Mouse (Mus musculus) liver (tissue): ENCODE measurements around the gene Tyrobp.

Experiments
- DNase-seq: peaks from one replicate; pipeline ENCODE4 v3.0.0-alpha.2; 2020; ENCODE audit warnings: mixed read lengths

Gene Tyrobp

GRCm38 (mm10) chr7:30413596-30413995 lies at the start of gene Tyrobp:
Gene Tyrobp, plus strand, starts transcription at chr7:30413760.
- no peak for DNase-seq

- DNase-seq: no peak
Observed at GRCm38 (mm10) chr7:30367466-30367865, 46.1 kb upstream of the Tyrobp start.

GRCm38 (mm10) chr7:30373501-30373962 lies 40.0 kb upstream of the Tyrobp start:
- peak; percentile 88 for DNase-seq

GRCm38 (mm10) chr7:30380061-30380460 lies 33.5 kb upstream of the Tyrobp start:
- no peak for DNase-seq

DNA sequence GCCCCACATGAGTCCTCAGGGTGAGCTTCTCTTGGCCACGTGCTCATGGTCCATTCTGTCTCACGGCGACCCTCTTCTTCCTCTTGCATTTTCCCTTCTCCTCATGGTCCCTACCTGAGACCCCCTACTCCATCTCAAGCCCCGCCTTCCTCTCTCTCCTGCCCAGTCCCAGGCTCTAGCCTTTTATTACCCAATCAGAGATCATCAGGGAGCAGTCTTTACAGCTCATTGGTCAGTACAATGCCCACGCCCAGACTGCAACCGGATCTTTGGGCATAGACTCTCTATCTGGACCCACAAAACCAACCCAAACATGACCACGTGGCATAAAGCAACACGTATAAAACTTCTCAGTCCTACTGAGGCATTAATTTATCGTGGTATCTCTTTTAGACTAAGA lies 29.5 kb upstream of the Tyrobp start:
- DNase-seq: no peak

- no peak for DNase-seq
Observed at GRCm38 (mm10) chr7:30392746-30393520, 20.6 kb upstream of the Tyrobp start.

GRCm38 (mm10) chr7:30393631-30394030 lies 19.9 kb upstream of the Tyrobp start:
- DNase-seq: no peak

- peak; percentile 55 for DNase-seq
Observed at GRCm38 (mm10) chr7:30394379-30394778, 19.2 kb upstream of the Tyrobp start.

DNA sequence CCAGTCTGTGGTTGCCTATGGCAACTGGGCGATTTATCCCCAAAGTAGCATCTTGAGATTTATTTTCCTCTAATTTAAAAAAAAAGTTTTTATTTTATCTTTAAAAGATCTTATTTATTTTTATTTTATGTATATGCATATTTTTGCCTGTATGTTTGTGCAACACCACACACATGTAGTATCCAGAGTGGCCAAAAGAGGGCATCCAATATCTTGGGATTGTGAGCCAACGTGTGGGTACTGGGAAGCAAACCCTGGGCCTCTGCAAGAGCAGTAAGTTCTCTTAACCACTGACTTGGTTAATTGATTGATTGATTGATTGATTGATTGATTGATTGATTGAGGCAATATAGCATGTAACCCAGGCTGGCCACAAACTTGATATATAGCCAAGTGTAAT lies 18.7 kb upstream of the Tyrobp start:
- DNase-seq: no peak

DNA sequence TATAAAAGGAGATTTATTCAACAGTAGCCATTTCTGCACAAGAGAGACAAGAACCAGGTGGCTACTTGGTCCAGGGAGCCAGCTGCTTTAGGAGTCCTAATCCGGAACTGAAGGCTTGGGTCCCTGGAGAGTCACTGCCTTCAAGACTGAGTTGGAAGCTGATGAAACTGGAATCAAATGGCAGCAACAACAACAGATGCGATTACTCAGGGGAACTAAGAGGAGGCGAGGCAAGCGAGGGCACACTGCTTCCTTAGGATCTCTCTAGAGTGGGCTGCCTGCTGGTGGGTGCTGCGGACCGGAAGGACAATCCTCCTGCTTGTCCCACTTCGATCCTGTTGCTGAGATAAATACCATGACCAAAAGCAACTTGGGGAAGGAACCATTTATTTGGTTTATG lies 13.9 kb upstream of the Tyrobp start:
- no peak for DNase-seq

- no peak for DNase-seq
Observed at GRCm38 (mm10) chr7:30402343-30402742, 11.2 kb upstream of the Tyrobp start.

DNA sequence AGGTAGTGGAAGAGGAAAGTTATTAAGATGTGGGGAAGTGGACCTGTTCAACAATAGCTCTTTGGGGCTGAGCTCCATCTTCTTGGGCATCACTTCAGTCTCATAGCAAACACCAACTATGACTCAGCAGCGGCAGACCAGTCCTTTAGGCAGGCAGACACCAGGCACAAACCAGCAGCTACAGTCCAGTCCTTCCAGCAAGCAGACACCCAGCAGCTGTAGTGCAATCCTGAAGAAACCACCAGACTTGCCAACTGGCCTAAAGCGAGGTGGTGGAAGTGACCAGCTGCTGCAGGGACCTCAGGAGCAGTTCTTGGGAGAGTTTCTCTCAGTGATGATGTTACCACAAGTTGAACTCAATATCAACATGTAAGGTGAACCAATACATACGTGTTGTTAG lies 4.9 kb upstream of the Tyrobp start:
- DNase-seq: no peak

DNA sequence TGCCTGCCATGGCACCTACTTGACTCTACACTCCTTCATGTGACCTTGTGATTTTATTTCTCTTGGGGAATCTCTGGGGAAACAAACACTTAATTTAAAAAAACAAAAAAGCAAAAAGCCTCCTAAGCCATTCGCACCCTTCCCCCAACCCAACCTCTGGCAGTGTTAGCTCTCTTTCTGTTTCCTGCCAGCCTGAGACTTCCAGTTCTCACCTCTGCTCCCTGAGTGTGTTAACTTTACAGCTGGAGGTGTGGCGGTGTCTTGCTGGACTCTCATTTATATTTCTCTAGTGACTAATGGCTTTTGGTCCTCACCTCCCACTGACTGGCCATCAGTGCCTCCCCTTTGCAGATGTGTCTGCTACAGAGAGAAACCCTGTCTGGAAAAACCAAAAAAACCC lies 3.8 kb upstream of the Tyrobp start:
- DNase-seq: no peak

DNA sequence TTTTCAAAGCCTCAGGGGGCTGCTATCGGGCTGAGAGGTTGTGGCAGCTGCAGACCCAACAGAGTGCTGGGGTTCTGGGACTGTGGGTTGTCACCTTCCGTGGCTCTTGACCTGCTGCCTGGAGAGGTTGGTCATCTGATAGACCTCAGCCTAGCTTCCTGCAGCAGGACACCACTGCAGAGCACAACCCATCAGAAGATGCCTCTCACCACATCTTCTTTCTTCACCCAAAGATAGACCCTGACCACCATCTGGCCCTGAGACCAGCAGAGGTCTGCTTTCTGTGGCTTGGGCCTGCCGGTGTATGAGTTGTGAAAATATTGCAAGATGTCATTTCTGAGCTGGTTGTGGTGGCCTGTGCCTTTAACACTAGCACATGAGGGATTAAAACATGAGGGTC lies 2.5 kb upstream of the Tyrobp start:
- no peak for DNase-seq

DNA sequence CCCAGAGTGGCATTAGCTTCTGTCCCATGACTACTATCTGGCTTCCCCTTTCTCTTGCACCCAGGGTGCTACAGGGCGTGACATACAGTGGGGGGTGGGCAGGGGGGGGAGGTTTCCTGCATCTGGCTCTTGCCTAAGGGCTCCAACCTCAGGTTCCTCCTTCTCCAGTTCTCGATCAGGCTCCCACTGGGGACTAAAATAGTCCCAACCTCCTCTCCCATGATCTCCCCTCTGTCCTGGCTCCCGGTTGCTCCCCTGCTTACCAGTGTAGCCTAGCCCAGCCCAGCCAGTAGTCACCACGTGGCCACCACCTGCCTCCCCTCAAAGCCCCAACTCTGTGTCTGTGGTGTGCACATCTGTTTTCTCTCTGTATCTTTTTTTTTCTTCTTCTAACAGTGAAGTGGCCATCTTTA lies 819 bp upstream of the Tyrobp start:
- peak; percentile 30 for DNase-seq

DNA sequence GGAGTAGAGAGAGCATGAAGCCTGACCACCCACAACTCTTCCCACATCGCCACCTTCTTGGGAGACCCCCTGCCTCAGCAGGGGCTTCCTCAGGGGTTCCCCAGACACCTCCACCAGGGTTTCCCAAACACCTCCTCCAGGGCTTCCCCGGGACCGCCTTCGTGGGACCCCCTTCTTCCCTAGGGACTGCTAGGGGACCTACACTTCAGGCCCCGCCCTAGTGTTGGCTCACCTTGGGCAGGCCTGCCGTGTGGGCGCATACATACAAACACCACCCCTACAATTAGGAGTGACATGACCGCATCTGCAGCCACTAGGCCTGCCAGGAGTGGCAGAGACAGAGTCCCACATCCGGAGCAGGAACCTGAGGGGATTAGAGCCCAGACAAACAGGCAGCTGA lies 4.3 kb downstream of the Tyrobp start:
- no peak for DNase-seq

- peak; percentile 49 for DNase-seq
Observed at GRCm38 (mm10) chr7:30419561-30420499, 6.3 kb downstream of the Tyrobp start, which contains the start of gene Hcst. Gene Hcst, minus strand, starts transcription at chr7:30419854.

DNA sequence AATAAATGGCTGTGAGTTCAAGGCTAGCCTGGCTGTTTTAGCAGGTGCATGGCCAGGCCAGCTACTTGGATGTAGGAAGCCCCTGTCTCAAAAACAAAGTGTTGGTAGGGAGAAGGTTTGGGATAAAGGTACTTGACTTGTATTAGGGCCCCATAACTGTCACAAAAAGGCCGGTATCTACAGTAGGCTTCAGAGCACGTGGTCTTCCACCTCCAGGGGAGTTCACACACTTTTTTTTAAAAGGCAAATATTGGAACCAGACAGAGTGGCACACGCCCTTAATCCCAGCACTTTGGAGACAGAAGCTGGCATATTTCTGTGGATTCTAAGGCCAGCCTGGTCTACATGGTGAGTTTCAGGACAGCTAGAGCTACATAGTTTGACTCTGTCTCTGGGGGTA lies 7.1 kb downstream of the Tyrobp start:
- no peak for DNase-seq

DNA sequence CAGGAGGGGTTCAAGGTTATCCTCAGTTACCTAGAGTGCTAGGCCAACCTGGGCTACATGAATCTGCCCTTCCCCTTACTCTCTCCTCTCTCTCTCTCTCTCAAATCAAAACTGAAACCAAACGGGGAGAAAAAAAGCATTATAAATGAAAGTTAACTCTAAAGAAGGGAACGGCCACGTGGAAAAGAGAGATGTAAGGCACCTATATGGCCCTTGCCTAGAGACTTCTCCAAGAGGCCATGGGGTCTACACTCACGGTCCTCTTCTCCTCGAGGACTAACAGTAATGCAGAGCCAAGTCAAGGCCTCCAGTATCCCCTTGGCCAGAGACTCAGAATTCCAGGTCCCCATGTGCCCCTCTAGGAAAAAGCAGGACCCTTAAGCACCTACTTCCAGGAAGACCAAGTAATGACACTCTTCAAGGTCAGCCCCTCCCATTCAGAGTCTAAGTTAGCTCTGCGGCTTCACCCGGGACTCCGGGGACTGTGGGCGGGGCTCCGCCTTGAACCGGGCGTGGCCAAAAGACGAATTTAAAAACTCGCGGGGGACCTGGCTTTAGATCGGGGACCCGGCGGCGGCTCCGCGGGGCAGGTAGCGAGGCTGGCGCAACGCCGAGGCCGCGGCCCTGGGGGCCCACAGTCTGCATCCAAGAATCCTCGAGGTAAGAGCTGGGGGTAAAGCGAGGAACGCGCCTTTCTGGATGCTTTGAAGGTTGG lies 7.8 kb downstream of the Tyrobp start, which contains the start of gene Nfkbid:
Nfkbid (plus strand) TSS at position 558 of the 715 bp plus-strand sequence.
- DNase-seq: peak; percentile 79

DNA sequence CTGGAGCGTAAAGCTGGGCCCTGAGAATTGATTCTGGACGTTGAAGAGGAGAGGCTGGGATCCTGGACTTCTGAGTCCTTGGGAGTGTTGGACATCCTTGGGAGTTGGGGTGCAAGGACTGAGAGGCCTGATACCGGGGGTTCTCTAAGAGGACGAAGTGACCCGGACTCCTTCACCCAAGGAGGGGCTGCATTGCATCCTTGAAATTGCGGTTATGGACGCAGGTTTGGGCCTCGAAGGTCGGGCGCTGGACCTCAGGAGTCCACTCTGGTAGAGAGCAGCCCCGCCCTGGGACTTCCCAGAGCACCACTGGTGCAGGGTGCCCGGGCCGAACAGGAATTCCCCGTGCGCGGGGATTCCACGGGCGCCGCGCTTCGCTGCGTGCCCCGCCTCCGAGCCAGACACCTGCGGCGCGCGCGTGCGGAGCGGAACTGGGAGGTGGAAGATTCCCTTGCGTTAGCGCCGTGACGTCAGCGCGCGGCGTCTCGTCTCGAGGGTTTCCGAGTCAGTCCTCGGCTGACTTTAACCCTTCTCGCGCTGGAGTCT lies 8.4 kb downstream of the Tyrobp start:
- peak; percentile 77 for DNase-seq

- DNase-seq: no peak
Observed at GRCm38 (mm10) chr7:30422560-30422959, 9.0 kb downstream of the Tyrobp start.

- no peak for DNase-seq
Observed at GRCm38 (mm10) chr7:30423071-30423641, 9.6 kb downstream of the Tyrobp start.
